Mouse (Mus musculus): Measurements from ENCODE around the gene Mon2. TPM values are rescaled to one million over a fixed set of nuclear protein-coding genes. Genes with fewer than 3 reads are reported as not detected.

Gene Mon2
- polyA plus RNA-seq, 1 experiment from 2014 or later = 43.3 TPM

DNA sequence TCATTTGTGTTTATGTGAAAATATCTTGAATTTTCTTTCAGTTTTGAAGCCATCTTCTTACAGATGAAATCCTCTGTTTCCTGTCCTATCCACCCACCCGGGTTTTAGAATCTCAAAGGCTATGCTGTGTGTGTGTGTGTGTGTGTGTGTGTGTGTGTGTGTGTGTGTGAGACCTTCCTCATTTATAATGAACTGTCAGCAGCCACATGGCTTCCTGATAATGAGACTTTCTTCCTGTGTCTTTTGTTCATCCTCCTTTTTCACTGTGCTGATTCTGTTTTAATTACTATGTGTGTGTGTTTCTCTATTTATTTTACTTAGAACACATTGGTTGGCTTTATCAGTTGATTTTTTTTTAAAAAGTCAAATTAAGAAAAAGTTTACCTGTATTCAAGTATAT, 25.0 kb upstream of the Mon2 start:
- no peak for ATAC-seq (ENCODE audit: low FRiP score)
- no peaks in the 10 kb centered on the region for H3K9me3 ChIP-seq (ENCODE audit: control insufficient read depth, low read length)

DNA sequence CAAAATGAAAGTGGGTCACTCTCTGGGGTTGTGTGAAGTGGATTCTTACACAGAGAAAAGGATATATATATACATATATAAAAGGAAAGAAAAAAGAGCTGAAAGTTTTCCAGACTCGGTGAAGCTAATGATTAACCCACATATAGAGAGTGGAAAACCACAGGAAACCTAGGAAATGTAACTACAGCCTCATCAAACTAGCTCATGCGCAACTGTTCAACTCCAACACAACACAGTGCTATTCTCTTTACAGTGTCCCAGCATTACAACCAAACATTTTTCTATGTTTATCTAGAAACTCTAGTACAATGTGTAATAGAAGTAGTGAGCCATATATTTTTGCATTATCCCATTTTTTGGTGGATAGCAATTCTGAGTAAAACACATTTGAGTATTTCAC, 24.3 kb upstream of the Mon2 start:
- H3K36me3 ChIP-seq (replicated peaks; ENCODE audit: control insufficient read depth, insufficient read depth) = no peaks in the 10 kb centered on the region
- no peaks in the 10 kb centered on the region for H3K27me3 ChIP-seq (ENCODE audit: control insufficient read depth, insufficient read depth, low read length)
- DNase-seq (ENCODE audit: low spot score) (no peak), ATAC-seq (ENCODE audit: low FRiP score) (no peak)
- H3K4me2 ChIP-seq (replicated peaks) = no peak overlapping the region
- no peaks in the 10 kb centered on the region for H3K4me1 ChIP-seq (replicated peaks; ENCODE audit: control insufficient read depth, insufficient read depth, low read length)
- H3K27ac ChIP-seq = no peak overlapping the region
- no peaks in the 10 kb centered on the region for H3K9me3 ChIP-seq (ENCODE audit: control insufficient read depth, low read length)
- H3K9ac ChIP-seq = no peak overlapping the region
- H3K4me3 ChIP-seq (replicated peaks; ENCODE audit: low read length) = no peak overlapping the region
- 90% methylated on average over 2 of the region's 2 CpGs for WGBS

More for the DNA sequence above, 25.0 kb upstream of the Mon2 start:
- DNase-seq (ENCODE audit: low spot score) = no peak
- H3K4me3 ChIP-seq (replicated peaks; ENCODE audit: low read length) = no peak overlapping the region
- no peak overlapping the region for H3K9ac ChIP-seq
- H3K27me3 ChIP-seq (ENCODE audit: control insufficient read depth, insufficient read depth, low read length) = no peaks in the 10 kb centered on the region
- no peak overlapping the region for H3K27ac ChIP-seq
- H3K36me3 ChIP-seq (replicated peaks; ENCODE audit: control insufficient read depth, insufficient read depth) = no peaks in the 10 kb centered on the region
- no peaks in the 10 kb centered on the region for H3K4me1 ChIP-seq (replicated peaks; ENCODE audit: control insufficient read depth, insufficient read depth, low read length)
- H3K4me2 ChIP-seq (replicated peaks) = no peak overlapping the region
- WGBS = 81% methylated on average over 1 of the region's 1 CpGs

DNA sequence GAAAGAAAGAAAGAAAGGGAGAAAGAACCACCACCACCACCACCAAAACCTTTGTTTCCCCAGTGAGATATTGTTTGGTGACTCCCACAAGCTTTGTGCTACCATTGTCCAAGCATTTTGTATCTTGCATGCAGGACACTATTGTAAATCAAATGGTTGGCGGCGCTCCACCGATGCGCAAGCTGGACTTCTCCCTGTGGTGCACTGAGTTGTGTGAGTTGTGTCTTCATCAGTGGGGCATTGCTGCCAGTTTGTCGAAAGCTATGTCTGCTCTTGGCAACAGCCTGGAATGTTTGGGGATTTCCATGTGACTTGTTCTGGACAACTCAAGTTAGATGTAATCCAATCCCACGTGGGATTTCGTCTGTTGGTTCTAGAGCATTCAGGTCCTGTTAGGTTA, 18.2 kb upstream of the Mon2 start:
- DNase-seq (ENCODE audit: low spot score) = no peak
- H3K36me3 ChIP-seq (replicated peaks; ENCODE audit: control insufficient read depth, insufficient read depth) = no peaks in the 10 kb centered on the region
- H3K4me3 ChIP-seq (replicated peaks; ENCODE audit: low read length) = no peak overlapping the region
- no peak overlapping the region for H3K27ac ChIP-seq
- no peaks in the 10 kb centered on the region for H3K9me3 ChIP-seq (ENCODE audit: control insufficient read depth, low read length)
- no peaks in the 10 kb centered on the region for H3K4me1 ChIP-seq (replicated peaks; ENCODE audit: control insufficient read depth, insufficient read depth, low read length)
- no peak overlapping the region for H3K4me2 ChIP-seq (replicated peaks)
- no peak for ATAC-seq (ENCODE audit: low FRiP score)
- H3K27me3 ChIP-seq (ENCODE audit: control insufficient read depth, insufficient read depth, low read length) = no peaks in the 10 kb centered on the region
- 85% methylated on average over 7 of the region's 7 CpGs for WGBS
- H3K9ac ChIP-seq = no peak overlapping the region

DNA sequence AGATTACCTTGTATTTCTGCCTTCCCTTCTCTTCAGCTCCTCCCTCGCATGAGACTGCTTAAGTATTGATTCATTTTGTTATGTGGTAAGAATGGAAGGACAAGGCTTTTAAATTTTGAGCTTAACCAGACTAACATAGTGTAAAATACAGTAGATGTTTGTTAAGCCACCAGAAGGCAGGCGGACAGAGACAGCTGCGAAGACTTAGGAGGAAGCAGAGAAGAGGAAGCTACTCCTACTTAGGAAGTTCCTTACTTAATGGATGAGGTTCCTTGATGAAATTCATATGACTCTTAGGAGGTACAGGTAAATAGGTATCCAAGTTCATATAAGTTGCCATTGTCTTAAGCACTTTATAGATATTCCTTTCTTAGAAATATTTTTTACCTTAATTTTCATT, 16.3 kb upstream of the Mon2 start:
- ATAC-seq (ENCODE audit: low FRiP score) = no peak
- Histone ChIP-seq H3K4me3 (replicated peaks; ENCODE audit: low read length) (no peak overlapping the region), H3K9ac (no peak overlapping the region), H3K36me3 (replicated peaks; ENCODE audit: control insufficient read depth, insufficient read depth) (no peaks in the 10 kb centered on the region), H3K4me2 (replicated peaks) (no peak overlapping the region), H3K9me3 (ENCODE audit: control insufficient read depth, low read length) (no peaks in the 10 kb centered on the region), H3K4me1 (replicated peaks; ENCODE audit: control insufficient read depth, insufficient read depth, low read length) (no peaks in the 10 kb centered on the region), H3K27ac (no peak overlapping the region), H3K27me3 (ENCODE audit: control insufficient read depth, insufficient read depth, low read length) (no peaks in the 10 kb centered on the region)
- WGBS = 77% methylated on average over 3 of the region's 3 CpGs
- DNase-seq (ENCODE audit: low spot score) = no peak

DNA sequence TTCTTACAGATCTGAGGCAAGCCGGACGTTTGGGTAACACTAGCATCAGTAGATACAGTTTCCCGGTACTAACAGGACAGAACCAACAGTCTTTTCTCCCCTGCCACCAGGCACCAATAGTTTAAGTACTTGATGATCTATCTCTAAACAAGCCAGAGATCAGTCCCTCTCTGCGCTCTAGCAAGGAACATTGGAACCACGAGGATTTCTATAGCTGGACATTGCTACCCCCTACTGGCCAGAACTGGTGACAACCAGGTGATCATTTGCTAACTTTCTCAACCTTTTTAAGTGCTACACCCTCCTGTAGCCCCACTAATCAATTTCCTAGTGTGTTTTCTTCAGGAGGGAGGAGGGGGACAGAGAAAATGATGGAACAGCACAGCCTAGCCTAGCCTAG, 15.4 kb upstream of the Mon2 start:
- Histone ChIP-seq H3K4me3 (replicated peaks; ENCODE audit: low read length) (no peak overlapping the region), H3K27me3 (ENCODE audit: control insufficient read depth, insufficient read depth, low read length) (no peaks in the 10 kb centered on the region), H3K9ac (no peak overlapping the region), H3K36me3 (replicated peaks; ENCODE audit: control insufficient read depth, insufficient read depth) (no peaks in the 10 kb centered on the region), H3K4me2 (replicated peaks) (no peak overlapping the region), H3K27ac (no peak overlapping the region), H3K9me3 (ENCODE audit: control insufficient read depth, low read length) (no peaks in the 10 kb centered on the region), H3K4me1 (replicated peaks; ENCODE audit: control insufficient read depth, insufficient read depth, low read length) (no peaks in the 10 kb centered on the region)
- DNase-seq (ENCODE audit: low spot score) = peak; percentile 82
- 38% methylated on average over 5 of the region's 5 CpGs for WGBS
- ATAC-seq (ENCODE audit: low FRiP score) = peak; percentile 57; the same call in 1 of the 2 replicates

DNA sequence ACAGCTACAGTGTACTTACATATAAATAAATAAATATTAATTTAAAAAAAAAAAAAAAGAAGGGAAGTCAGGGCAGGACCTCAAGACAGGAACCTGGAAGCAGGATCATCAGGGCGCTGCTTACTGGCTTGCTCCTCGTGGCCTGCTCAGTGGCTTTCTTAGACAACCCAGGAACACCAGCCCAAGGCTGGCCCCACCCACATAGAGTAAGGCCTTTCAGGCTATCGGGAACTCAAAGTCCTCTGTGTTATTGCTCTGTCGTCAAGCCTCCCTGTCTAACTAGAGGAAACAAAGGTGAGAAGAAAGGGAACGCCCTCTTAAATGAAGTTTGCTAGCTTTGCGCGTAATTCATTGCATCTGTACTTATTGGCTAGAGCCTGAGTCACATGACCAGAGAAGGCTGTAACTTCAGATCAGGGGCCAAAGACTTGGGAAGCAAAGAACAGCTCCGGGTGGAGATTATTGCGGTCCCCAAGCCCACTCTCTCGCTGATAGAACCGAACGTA, 13.2 kb upstream of the Mon2 start:
- no peak for ATAC-seq (ENCODE audit: low FRiP score)
- Histone ChIP-seq H3K4me3 (replicated peaks; ENCODE audit: low read length) (no peak overlapping the region), H3K27me3 (ENCODE audit: control insufficient read depth, insufficient read depth, low read length) (no peaks in the 10 kb centered on the region), H3K36me3 (replicated peaks; ENCODE audit: control insufficient read depth, insufficient read depth) (no peaks in the 10 kb centered on the region), H3K27ac (no peak overlapping the region), H3K4me2 (replicated peaks) (no peak overlapping the region), H3K9me3 (ENCODE audit: control insufficient read depth, low read length) (no peaks in the 10 kb centered on the region), H3K4me1 (replicated peaks; ENCODE audit: control insufficient read depth, insufficient read depth, low read length) (no peaks in the 10 kb centered on the region), H3K9ac (no peak overlapping the region)
- 85% methylated on average over 12 of the region's 12 CpGs for WGBS
- no peak for DNase-seq (ENCODE audit: low spot score)

DNA sequence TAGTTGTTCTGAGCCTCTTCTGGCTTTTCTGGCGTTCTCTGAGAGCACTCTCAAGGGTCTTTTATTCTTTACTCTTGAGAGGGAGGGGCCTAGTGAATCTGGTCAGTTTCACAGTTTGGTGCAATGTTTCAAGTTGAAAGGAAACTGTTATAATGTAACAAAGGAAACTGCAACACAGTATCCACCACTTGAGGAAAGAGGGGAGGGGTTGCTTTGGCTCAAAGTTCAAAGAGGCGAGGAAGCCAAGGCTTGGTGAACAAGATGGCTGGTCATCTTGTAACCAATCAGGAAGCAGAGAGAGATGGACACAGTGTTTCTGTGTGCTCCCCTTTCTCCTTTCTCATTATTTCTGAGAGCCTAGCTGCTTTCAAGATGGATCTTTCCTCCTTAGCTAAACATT, 10.5 kb upstream of the Mon2 start:
- Histone ChIP-seq H3K27ac (no peak overlapping the region), H3K36me3 (replicated peaks; ENCODE audit: control insufficient read depth, insufficient read depth) (no peaks in the 10 kb centered on the region), H3K4me2 (replicated peaks) (no peak overlapping the region), H3K4me1 (replicated peaks; ENCODE audit: control insufficient read depth, insufficient read depth, low read length) (no peaks in the 10 kb centered on the region), H3K9me3 (ENCODE audit: control insufficient read depth, low read length) (no peaks in the 10 kb centered on the region), H3K4me3 (replicated peaks; ENCODE audit: low read length) (no peak overlapping the region), H3K27me3 (ENCODE audit: control insufficient read depth, insufficient read depth, low read length) (no peaks in the 10 kb centered on the region), H3K9ac (no peak overlapping the region)
- ATAC-seq (ENCODE audit: low FRiP score) = no peak
- WGBS = 91% methylated on average over 2 of the region's 2 CpGs
- no peak for DNase-seq (ENCODE audit: low spot score)

DNA sequence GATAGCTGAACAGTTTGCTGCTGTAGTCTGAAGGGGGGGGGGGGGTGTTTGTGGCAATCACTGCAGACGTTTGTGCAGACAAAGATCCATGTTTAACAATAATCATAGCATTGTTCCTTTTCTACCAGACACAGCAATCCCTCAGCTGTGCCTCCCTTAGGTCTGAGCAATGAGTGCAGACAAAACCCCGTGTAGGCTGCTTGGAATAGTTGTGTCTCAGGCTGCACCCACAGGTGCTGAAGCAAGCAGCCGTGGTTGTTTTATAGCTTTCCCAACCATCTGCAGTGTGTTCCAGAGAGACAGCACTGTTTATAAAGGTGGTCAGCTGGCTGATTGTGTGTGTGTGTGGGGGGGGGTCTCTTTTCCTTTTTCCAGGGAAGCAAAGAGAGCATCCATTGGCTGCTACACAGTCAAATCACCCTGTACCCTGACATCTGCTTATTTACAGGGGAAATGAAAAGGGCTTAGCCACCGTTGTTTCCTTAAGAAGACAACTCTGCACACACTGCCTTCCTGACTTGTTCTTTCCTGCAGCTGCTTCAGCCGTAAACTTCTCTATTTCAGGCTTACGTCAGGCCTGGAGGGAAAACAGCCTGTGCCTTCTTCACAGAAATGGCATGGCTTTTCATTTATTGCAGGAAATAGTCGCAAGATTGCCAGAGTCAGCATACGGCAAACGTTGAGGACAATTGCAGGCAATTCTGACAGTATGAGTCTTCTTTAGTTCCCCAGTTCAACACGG, 8.8 kb upstream of the Mon2 start:
- Histone ChIP-seq H3K4me2 (replicated peaks) (no peak overlapping the region), H3K36me3 (replicated peaks; ENCODE audit: control insufficient read depth, insufficient read depth) (no peaks in the 10 kb centered on the region), H3K4me3 (replicated peaks; ENCODE audit: low read length) (no peak overlapping the region), H3K27ac (no peak overlapping the region), H3K9me3 (ENCODE audit: control insufficient read depth, low read length) (no peaks in the 10 kb centered on the region), H3K9ac (no peak overlapping the region), H3K4me1 (replicated peaks; ENCODE audit: control insufficient read depth, insufficient read depth, low read length) (no peaks in the 10 kb centered on the region), H3K27me3 (ENCODE audit: control insufficient read depth, insufficient read depth, low read length) (no peaks in the 10 kb centered on the region; the same call in 1 of the 2 replicates)
- WGBS = 72% methylated on average over 10 of the region's 10 CpGs
- ATAC-seq (ENCODE audit: low FRiP score) (no peak), DNase-seq (ENCODE audit: low spot score) (no peak)

DNA sequence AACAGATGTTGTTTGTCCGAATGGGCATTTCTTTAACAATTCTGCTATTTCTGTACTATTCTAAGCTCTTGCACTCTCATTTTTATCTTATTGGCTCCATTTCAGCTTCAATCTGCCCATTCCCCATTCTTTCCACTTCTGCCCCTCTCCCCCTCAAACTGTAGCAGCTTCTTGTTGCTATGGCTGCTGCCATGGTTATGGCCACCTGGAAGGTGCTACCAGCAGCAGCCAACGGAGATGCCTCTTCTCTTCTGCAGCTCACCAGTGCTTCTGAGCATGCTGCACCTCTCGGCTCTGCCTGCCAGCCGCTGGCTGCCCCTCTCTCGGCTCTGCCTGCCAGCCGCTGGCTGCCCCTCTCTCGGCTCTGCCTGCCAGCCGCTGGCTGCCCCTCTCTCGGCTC, 8.0 kb upstream of the Mon2 start:
- no peak overlapping the region for H3K27ac ChIP-seq
- WGBS = 64% methylated on average over 9 of the region's 9 CpGs

More for the DNA sequence above, 8.0 kb upstream of the Mon2 start:
- Histone ChIP-seq H3K36me3 (replicated peaks; ENCODE audit: control insufficient read depth, insufficient read depth) (no peaks in the 10 kb centered on the region), H3K9me3 (ENCODE audit: control insufficient read depth, low read length) (no peaks in the 10 kb centered on the region), H3K4me1 (replicated peaks; ENCODE audit: control insufficient read depth, insufficient read depth, low read length) (no peaks in the 10 kb centered on the region), H3K27me3 (ENCODE audit: control insufficient read depth, insufficient read depth, low read length) (no peaks in the 10 kb centered on the region; the same call in 1 of the 2 replicates), H3K4me2 (replicated peaks) (no peak overlapping the region), H3K9ac (no peak overlapping the region), H3K4me3 (replicated peaks; ENCODE audit: low read length) (no peak overlapping the region)
- ATAC-seq (ENCODE audit: low FRiP score) (no peak), DNase-seq (ENCODE audit: low spot score) (no peak)

Measured in hindbrain, embryonic 14.5 days (tissue).